13 mouse cellular contexts compared by ENCODE assay signal in the genomic region with DNA sequence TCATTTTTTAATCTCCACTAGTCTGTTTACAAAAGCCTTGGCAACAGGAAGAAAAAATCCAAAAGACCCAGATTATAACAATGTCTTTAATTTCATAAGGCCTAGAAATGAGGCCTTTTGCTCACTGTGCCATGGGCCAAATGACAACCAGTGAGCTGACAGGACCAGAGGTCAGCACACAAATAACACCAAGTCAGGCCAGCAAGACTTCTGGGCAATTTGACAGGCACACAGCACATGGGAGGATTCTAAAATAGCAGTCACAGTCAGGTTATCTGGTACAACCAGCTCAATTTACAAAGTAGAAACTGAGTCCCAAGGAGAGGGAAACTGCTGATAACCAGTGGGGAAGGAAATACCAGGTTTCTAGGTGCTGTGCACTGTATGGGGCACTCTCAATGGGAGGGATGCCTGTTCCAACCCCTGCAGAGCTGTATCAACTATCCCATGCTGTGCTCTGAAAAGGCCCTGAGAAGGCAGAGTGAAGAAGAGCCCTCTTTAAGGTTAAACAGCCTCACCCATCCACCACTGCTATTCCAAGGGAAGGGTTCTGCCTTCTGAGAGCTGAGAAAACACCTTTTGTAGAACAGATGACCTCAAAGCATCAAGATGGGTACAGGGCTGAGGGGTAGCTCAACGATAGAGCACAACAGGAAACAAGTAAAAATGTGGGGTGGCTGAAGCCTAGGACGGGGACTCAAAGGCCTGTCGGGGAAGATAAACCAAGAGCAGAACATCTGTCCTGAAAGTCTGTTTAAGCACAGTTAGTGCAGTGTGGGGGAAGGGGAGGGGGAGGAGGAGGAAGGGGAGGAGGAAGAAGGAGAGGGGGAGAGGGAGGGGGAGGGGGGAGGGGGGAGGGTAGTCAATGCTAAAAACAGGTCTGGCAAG.
DNase-seq lines count a peak whose midpoint lies in the region; ATAC-seq lines count a peak whose summit lies in the region.
"Had no signal": no experiment of that assay in that cellular context is flagged by ENCODE, and none has a peak within 500 bp of the region (broad histone marks: within the 10 kb centered on the region; RNA-seq: fewer than 3 reads in every experiment).

No protein-coding gene starts in this region.

- H3K27ac ChIP-seq in heart, embryonic 11.5 days (ENCODE audit: low read depth, low read length): no peak overlapping the region
- peak overlapping the region; percentile 80 for H3K27ac ChIP-seq in liver, embryonic 11.5 days (ENCODE audit: low read depth, low read length)
- no peak overlapping the region for H3K27ac ChIP-seq in midbrain, embryonic 11.5 days (ENCODE audit: low read depth, low read length)
- H3K27ac ChIP-seq: forebrain, embryonic 10.5 days; neural tube, embryonic 15.5 days had no signal

- no peak overlapping the region for H3K4me2 ChIP-seq in heart, embryonic 11.5 days
- H3K4me2 ChIP-seq in liver, embryonic 11.5 days: peak overlapping the region; percentile 24; the same call in 1 of the 2 replicates
- H3K4me2 ChIP-seq in midbrain, embryonic 11.5 days: no peak overlapping the region
- H3K4me2 ChIP-seq: neural tube, embryonic 15.5 days had no signal

- no peak overlapping the region for H3K4me3 ChIP-seq in heart, embryonic 11.5 days (ENCODE audit: low read depth, low read length)
- no peak overlapping the region for H3K4me3 ChIP-seq in liver, embryonic 11.5 days (ENCODE audit: low read depth, low read length)
- no peak overlapping the region for H3K4me3 ChIP-seq in midbrain, embryonic 11.5 days (ENCODE audit: low read depth, low read length)
- H3K4me3 ChIP-seq: forebrain, embryonic 10.5 days; neural tube, embryonic 15.5 days had no signal

- H3K9me3 ChIP-seq in heart, embryonic 11.5 days (replicated peaks; ENCODE audit: control insufficient read depth, low read length): no peaks in the 10 kb centered on the region
- H3K9me3 ChIP-seq in liver, embryonic 11.5 days (ENCODE audit: control insufficient read depth, low read length): no peaks in the 10 kb centered on the region
- H3K9me3 ChIP-seq in midbrain, embryonic 11.5 days (ENCODE audit: control insufficient read depth, low read length): no peaks in the 10 kb centered on the region
- H3K9me3 ChIP-seq: forebrain, embryonic 10.5 days; neural tube, embryonic 15.5 days had no signal

- no peak overlapping the region for H3K9ac ChIP-seq in heart, embryonic 11.5 days (ENCODE audit: low read depth, low read length)
- H3K9ac ChIP-seq in liver, embryonic 11.5 days (ENCODE audit: low read depth, low read length): no peak overlapping the region
- H3K9ac ChIP-seq in midbrain, embryonic 11.5 days (ENCODE audit: low read length): no peak overlapping the region
- H3K9ac ChIP-seq: neural tube, embryonic 15.5 days had no signal

- no peaks in the 10 kb centered on the region for H3K36me3 ChIP-seq in heart, embryonic 11.5 days (ENCODE audit: control insufficient read depth, insufficient read depth, low read length)
- no peaks in the 10 kb centered on the region for H3K36me3 ChIP-seq in liver, embryonic 11.5 days (ENCODE audit: control insufficient read depth, insufficient read depth, low read length)
- no peaks in the 10 kb centered on the region for H3K36me3 ChIP-seq in midbrain, embryonic 11.5 days (ENCODE audit: control insufficient read depth, insufficient read depth, low read length)
- H3K36me3 ChIP-seq: forebrain, embryonic 10.5 days; neural tube, embryonic 15.5 days had no signal

- no peaks in the 10 kb centered on the region for H3K4me1 ChIP-seq in heart, embryonic 11.5 days (ENCODE audit: control insufficient read depth, insufficient read depth, low read length)
- H3K4me1 ChIP-seq in liver, embryonic 11.5 days (replicated peaks; ENCODE audit: control insufficient read depth, insufficient read depth, low read length): peaks cover 10% of the 10 kb centered on the region
- no peaks in the 10 kb centered on the region for H3K4me1 ChIP-seq in midbrain, embryonic 11.5 days (ENCODE audit: control insufficient read depth, insufficient read depth, low read length)
- H3K4me1 ChIP-seq: forebrain, embryonic 10.5 days; neural tube, embryonic 15.5 days had no signal

- ATAC-seq in heart, embryonic 11.5 days (replicated peaks; ENCODE audit: insufficient number of reproducible peaks, low FRiP score, low TSS enrichment): no peak
- ATAC-seq in liver, embryonic 11.5 days (replicated peaks; ENCODE audit: low FRiP score): peak; percentile 85
- no peak for ATAC-seq in midbrain, embryonic 11.5 days (ENCODE audit: low FRiP score)
- ATAC-seq: CD4-positive, CD25-positive, alpha-beta regulatory T cell, adult 4 months; midbrain, embryonic 16.5 days had no signal

- DNase-seq in heart, adult 8-10 months (ENCODE audit: low spot score): peak; percentile 26
- peak; percentile 55 for DNase-seq in MEL-GATA-1-ER (ENCODE audit: extremely low read depth, low read depth)
- no peak for DNase-seq in liver, embryonic 11.5 days (ENCODE audit: low spot score)
- peak; percentile 6 for DNase-seq in thymus, postnatal 10 days (ENCODE audit: low spot score in 2 of 2)
- DNase-seq in midbrain, embryonic 11.5 days (ENCODE audit: low spot score, missing footprints): no peak
- no peak for DNase-seq in ovary, postnatal 10 days (ENCODE audit: low spot score)
- DNase-seq: cerebellum, adult 8-10 months; right cerebral cortex, postnatal 25 days had no signal

- H3K27me3 ChIP-seq in heart, embryonic 11.5 days (ENCODE audit: control insufficient read depth, insufficient read depth, low read length): peaks cover 14% of the 10 kb centered on the region
- peaks cover 6% of the 10 kb centered on the region for H3K27me3 ChIP-seq in liver, embryonic 11.5 days (replicated peaks; ENCODE audit: control insufficient read depth, insufficient read depth, low read length)
- H3K27me3 ChIP-seq in midbrain, embryonic 11.5 days (ENCODE audit: control insufficient read depth, insufficient read depth, low read length): no peaks in the 10 kb centered on the region
- H3K27me3 ChIP-seq: neural tube, embryonic 15.5 days had no signal

- WGBS in heart, embryonic 11.5 days (ENCODE audit: insufficient replicate concordance): 20% methylated on average over 3 of the region's 3 CpGs
- 33% methylated on average over 3 of the region's 3 CpGs for WGBS in liver, embryonic 11.5 days
- WGBS in midbrain, embryonic 11.5 days: 66% methylated on average over 3 of the region's 3 CpGs

Comparison
In these comparisons a context has a peak if more than half of its experiments do, and no peak if none do; other contexts are left out.
1. DNase-seq: peak in heart, adult 8-10 months (single experiment), MEL-GATA-1-ER (single experiment) and thymus, postnatal 10 days (2 of 2); none in liver, embryonic 11.5 days (single experiment), midbrain, embryonic 11.5 days (single experiment) and ovary, postnatal 10 days (single experiment).